Mouse (Mus musculus) heart, embryonic 12.5 days (tissue): ENCODE data around the gene Chic2. TPM values are rescaled to one million over a fixed set of nuclear protein-coding genes. Genes with fewer than 3 reads are reported as not detected.

Source experiments
- ATAC-seq: fragments of 200-750 bp; cut with Nextera tagmentation; 2 replicates; pipeline ENCODE4 v1.8.0; 2017; ENCODE audit warnings: moderate TSS enrichment, moderate library complexity; ENCODE audit not compliant: insufficient number of reproducible peaks, low FRiP score
- H3K27ac ChIP-seq: fragments of 300-500 bp; sonication (generic); 2 replicates; pipeline ENCODE4 v1.5.1; 2016; ENCODE audit warnings: mild to moderate bottlenecking, moderate library complexity; ENCODE audit not compliant: poor library complexity, severe bottlenecking
- H3K27me3 ChIP-seq: fragments of 300-500 bp; sonication (generic); replicated peaks from 2 replicates; pipeline ENCODE4 v1.6.1; 2016; ENCODE audit warnings: mild to moderate bottlenecking, moderate library complexity
- H3K36me3 ChIP-seq: fragments of 300-500 bp; sonication (generic); 2 replicates; pipeline ENCODE4 v1.6.1; 2016; ENCODE audit warnings: mild to moderate bottlenecking, moderate library complexity
- H3K4me1 ChIP-seq: fragments of 300-500 bp; sonication (generic); replicated peaks from 2 replicates; pipeline ENCODE4 v1.6.1; 2016; ENCODE audit warnings: mild to moderate bottlenecking
- H3K4me2 ChIP-seq: fragments of 300-500 bp; sonication (generic); 2 replicates; pipeline ENCODE4 v1.6.1; 2016; ENCODE audit warnings: mild to moderate bottlenecking, moderate library complexity
- H3K4me3 ChIP-seq: fragments of 300-500 bp; sonication (generic); 2 replicates; pipeline ENCODE4 v1.5.1; 2016; ENCODE audit warnings: mild to moderate bottlenecking
- H3K9ac ChIP-seq: fragments of 300-500 bp; sonication (generic); 2 replicates; pipeline ENCODE4 v1.6.1; 2016; ENCODE audit warnings: mild to moderate bottlenecking, moderate library complexity
- H3K9me3 ChIP-seq: fragments of 300-500 bp; sonication (generic); replicated peaks from 2 replicates; pipeline ENCODE4 v1.6.1; 2016; ENCODE audit warnings: mild to moderate bottlenecking, moderate library complexity
- WGBS: fragments of 180-500 bp; shearing (Covaris S2); methylation state at CpG from one replicate; pipeline ENCODE4 v1.1.7; 2016; 5-methylcytosine and 5-hydroxymethylcytosine counted together
- polyA plus RNA-seq: library from polyadenylated mRNA; unstranded; fragments of >200 nt; fragmentation: Nextera tagmentation; extraction: Ambion mirVana; gene quantifications from 2 replicates; pipeline ENCODE4 v1.2.1, GENCODE M21; 2016

The Chic2 gene
- polyA plus RNA-seq, 1 experiment from 2014 or later: 40.5 TPM

GRCm38 (mm10) chr5:75076326-75077050, 31.9 kb upstream of the Chic2 start:
- Histone ChIP-seq H3K36me3 (no peaks in the 10 kb centered on the region), H3K27me3 (peaks cover 95% of the 10 kb centered on the region), H3K4me3 (peak overlapping the region; percentile 33; the same call in 1 of the 2 replicates), H3K27ac (no peak overlapping the region), H3K4me1 (peaks cover 14% of the 10 kb centered on the region), H3K9ac (no peak overlapping the region), H3K9me3 (no peaks in the 10 kb centered on the region), H3K4me2 (peak overlapping the region; percentile 57)
- ATAC-seq: no peak
- 2% methylated on average over 17 of the region's 17 CpGs for WGBS

GRCm38 (mm10) chr5:75075383-75075941, 30.9 kb upstream of the Chic2 start, which contains the start of gene Gsx2:
TSS of gene Gsx2 (plus strand) at chr5:75075601.
- Histone ChIP-seq H3K36me3 (no peaks in the 10 kb centered on the region), H3K4me1 (peaks cover 21% of the 10 kb centered on the region), H3K9ac (no peak within 1 kb of the TSS), H3K9me3 (no peaks in the 10 kb centered on the region), H3K4me3 (peak within 1 kb of the TSS; percentile 33), H3K27me3 (peaks cover 93% of the 10 kb centered on the region), H3K27ac (no peak within 1 kb of the TSS), H3K4me2 (peak within 1 kb of the TSS; percentile 57)
- ATAC-seq: no peak
- under 1% methylated on average over 40 of the region's 41 CpGs for WGBS

- H3K4me2 ChIP-seq: peak overlapping the region; percentile 57
- WGBS: 5% methylated on average over 15 of the region's 15 CpGs
- peak overlapping the region; percentile 33; the same call in 1 of the 2 replicates for H3K4me3 ChIP-seq
- H3K27ac ChIP-seq: no peak overlapping the region
- peaks cover 27% of the 10 kb centered on the region for H3K4me1 ChIP-seq
- no peak for ATAC-seq
- peaks cover 92% of the 10 kb centered on the region for H3K27me3 ChIP-seq
- no peaks in the 10 kb centered on the region for H3K36me3 ChIP-seq
- no peak overlapping the region for H3K9ac ChIP-seq
- H3K9me3 ChIP-seq: no peaks in the 10 kb centered on the region
Measured at GRCm38 (mm10) chr5:75074537-75075382, 30.2 kb upstream of the Chic2 start.

- no peak for ATAC-seq
- Histone ChIP-seq H3K27ac (no peak overlapping the region), H3K4me2 (no peak overlapping the region), H3K4me3 (no peak overlapping the region), H3K9me3 (no peaks in the 10 kb centered on the region), H3K9ac (no peak overlapping the region), H3K4me1 (peaks cover 27% of the 10 kb centered on the region), H3K36me3 (no peaks in the 10 kb centered on the region), H3K27me3 (peaks cover 92% of the 10 kb centered on the region)
- 15% methylated on average over 4 of the region's 4 CpGs for WGBS
Measured at GRCm38 (mm10) chr5:75074132-75074531, 29.6 kb upstream of the Chic2 start.

- Histone ChIP-seq H3K9me3 (no peaks in the 10 kb centered on the region), H3K4me1 (peaks cover 27% of the 10 kb centered on the region), H3K4me2 (no peak overlapping the region), H3K27me3 (peaks cover 92% of the 10 kb centered on the region), H3K4me3 (no peak overlapping the region), H3K36me3 (no peaks in the 10 kb centered on the region), H3K27ac (no peak overlapping the region), H3K9ac (no peak overlapping the region)
- 21% methylated on average over 3 of the region's 3 CpGs for WGBS
- ATAC-seq: no peak
Measured at GRCm38 (mm10) chr5:75073684-75074083, 29.1 kb upstream of the Chic2 start.

- H3K27me3 ChIP-seq: peaks cover 92% of the 10 kb centered on the region
- no peak overlapping the region for H3K9ac ChIP-seq
- no peak overlapping the region for H3K27ac ChIP-seq
- ATAC-seq: no peak
- 21% methylated on average over 1 of the region's 1 CpGs for WGBS
- no peaks in the 10 kb centered on the region for H3K9me3 ChIP-seq
- no peaks in the 10 kb centered on the region for H3K36me3 ChIP-seq
- no peak overlapping the region for H3K4me2 ChIP-seq
- H3K4me1 ChIP-seq: peaks cover 27% of the 10 kb centered on the region
- H3K4me3 ChIP-seq: no peak overlapping the region
Measured at GRCm38 (mm10) chr5:75073167-75073566, 28.6 kb upstream of the Chic2 start.

GRCm38 (mm10) chr5:75072532-75072931, 28.0 kb upstream of the Chic2 start:
- no peak for ATAC-seq
- 6% methylated on average over 4 of the region's 4 CpGs for WGBS
- Histone ChIP-seq H3K4me2 (no peak overlapping the region), H3K4me1 (peaks cover 27% of the 10 kb centered on the region), H3K36me3 (no peaks in the 10 kb centered on the region), H3K9me3 (no peaks in the 10 kb centered on the region), H3K27me3 (peaks cover 93% of the 10 kb centered on the region), H3K4me3 (no peak overlapping the region), H3K9ac (no peak overlapping the region), H3K27ac (no peak overlapping the region)

- H3K9ac ChIP-seq: no peak overlapping the region
- no peak overlapping the region for H3K4me3 ChIP-seq
- H3K4me1 ChIP-seq: peaks cover 30% of the 10 kb centered on the region
- H3K27me3 ChIP-seq: peaks cover 94% of the 10 kb centered on the region
- H3K4me2 ChIP-seq: no peak overlapping the region
- no peak overlapping the region for H3K27ac ChIP-seq
- ATAC-seq: no peak
- WGBS: 3% methylated on average over 10 of the region's 10 CpGs
- H3K36me3 ChIP-seq: no peaks in the 10 kb centered on the region
- H3K9me3 ChIP-seq: no peaks in the 10 kb centered on the region
Measured at GRCm38 (mm10) chr5:75071951-75072350, 27.4 kb upstream of the Chic2 start.

- Histone ChIP-seq H3K36me3 (no peaks in the 10 kb centered on the region), H3K4me1 (peaks cover 30% of the 10 kb centered on the region), H3K9me3 (no peaks in the 10 kb centered on the region), H3K4me2 (peak overlapping the region; percentile 13), H3K9ac (no peak overlapping the region), H3K4me3 (peak overlapping the region; percentile 3; the same call in 1 of the 2 replicates), H3K27ac (no peak overlapping the region), H3K27me3 (peaks cover 92% of the 10 kb centered on the region)
- ATAC-seq: no peak
- WGBS: 2% methylated on average over 23 of the region's 23 CpGs
Measured at GRCm38 (mm10) chr5:75070656-75071375, 26.2 kb upstream of the Chic2 start.

- H3K4me3 ChIP-seq: 0 out of 2 replicates have a peak overlapping the region, but pooled peaks have one; percentile 3
- no peak for ATAC-seq
- no peaks in the 10 kb centered on the region for H3K36me3 ChIP-seq
- peaks cover 23% of the 10 kb centered on the region for H3K4me1 ChIP-seq
- H3K9me3 ChIP-seq: 0 out of 2 replicates have a peak, but pooled peaks cover 7% of the 10 kb centered on the region
- H3K27ac ChIP-seq: no peak overlapping the region
- peak overlapping the region; percentile 13 for H3K4me2 ChIP-seq
- H3K9ac ChIP-seq: no peak overlapping the region
- 1% methylated on average over 12 of the region's 13 CpGs for WGBS
- peaks cover 88% of the 10 kb centered on the region for H3K27me3 ChIP-seq
Measured at GRCm38 (mm10) chr5:75070132-75070531, 25.6 kb upstream of the Chic2 start.
